Mouse (Mus musculus): ENCODE data around the gene Adam17. TPM values are rescaled to one million over a fixed set of nuclear protein-coding genes. Genes with fewer than 3 reads are reported as not detected.

Gene Adam17
- polyA plus RNA-seq, 1 experiment from 2014 or later, result 47.9 TPM

DNA sequence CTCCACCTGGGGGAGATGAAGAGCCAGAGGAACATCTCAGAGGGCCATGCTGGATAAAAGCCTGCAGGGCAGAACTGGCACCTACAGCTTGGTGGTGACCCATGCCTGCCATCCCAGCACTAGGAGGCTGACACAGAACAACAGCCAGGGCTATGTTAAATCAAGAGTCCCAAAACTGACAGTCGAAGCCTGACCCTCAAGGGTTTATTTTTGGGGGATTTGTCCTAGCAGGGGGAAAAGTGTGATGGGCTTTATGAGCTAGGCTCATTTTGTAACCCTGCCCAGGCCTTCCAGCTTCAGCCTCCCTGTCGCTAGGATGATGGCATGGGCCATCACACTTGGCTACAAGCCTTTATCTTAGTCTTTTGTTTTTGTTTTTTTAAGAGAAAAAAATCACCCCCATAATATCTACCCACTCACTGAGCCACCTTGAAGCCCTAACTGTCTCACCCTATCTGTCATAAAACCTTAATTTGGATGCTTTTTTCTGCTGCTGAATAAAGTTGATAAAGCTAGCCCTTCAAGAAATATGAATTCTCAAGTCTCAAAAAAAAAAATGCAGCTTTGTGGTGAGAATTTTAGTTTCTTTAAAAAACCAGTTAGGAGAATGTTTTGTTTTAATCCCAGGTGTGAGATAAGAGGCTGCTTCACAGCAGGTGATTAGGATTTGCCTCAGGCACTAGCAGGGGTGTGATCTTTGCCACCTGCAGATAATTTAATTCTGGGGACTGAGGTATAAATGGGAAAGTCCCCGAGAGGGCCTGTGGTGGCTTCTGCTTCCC, 2.1 kb upstream of the Adam17 start:
- Histone ChIP-seq H3K36me3 (peaks cover 3% of the 10 kb centered on the region; the same call in 1 of the 2 replicates), H3K4me3 (no peak overlapping the region), H3K27ac (no peak overlapping the region), H3K4me1 (peaks cover 8% of the 10 kb centered on the region; the same call in 1 of the 2 replicates), H3K27me3 (ENCODE audit: low read depth, poor library complexity, severe bottlenecking) (no peaks in the 10 kb centered on the region), H3K9me3 (replicated peaks) (no peaks in the 10 kb centered on the region)
- DNase-seq (ENCODE audit: low spot score), result no peak
- WGBS, result 39% methylated on average over 3 of the region's 3 CpGs

DNA sequence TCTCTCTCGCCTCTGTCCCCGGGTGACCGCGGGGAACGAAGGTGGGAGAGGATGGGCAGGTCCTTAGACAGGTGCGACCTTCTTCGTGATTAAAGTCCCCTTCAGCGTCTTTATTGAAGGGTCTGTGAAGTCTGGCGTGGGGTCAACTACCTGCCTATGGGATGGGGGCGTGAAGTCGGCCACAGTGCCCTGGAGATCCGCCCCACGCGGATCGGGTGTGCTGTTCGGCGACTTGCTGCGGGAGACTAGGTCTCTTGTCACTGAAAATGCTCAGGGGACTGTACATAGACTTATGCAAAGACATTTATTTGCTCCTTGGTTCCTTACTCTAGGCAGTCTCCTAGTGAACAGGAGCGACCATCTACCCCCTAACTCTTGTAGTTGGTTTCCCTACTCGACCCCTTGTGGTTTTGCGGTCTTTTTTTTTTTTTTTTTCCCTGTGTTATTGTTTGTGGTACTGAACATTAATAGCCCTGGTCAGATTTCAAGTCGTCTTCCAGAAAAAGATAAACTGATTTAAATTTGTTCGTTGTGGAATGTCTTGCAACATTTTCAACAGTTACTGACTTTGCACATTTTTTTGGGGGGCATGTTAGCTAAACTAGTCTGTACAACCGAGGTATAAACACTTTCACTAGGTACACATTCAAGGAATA, 516 bp upstream of the Adam17 start:
- H3K27me3 ChIP-seq (ENCODE audit: low read depth, poor library complexity, severe bottlenecking), result no peaks in the 10 kb centered on the region
- DNase-seq (ENCODE audit: low spot score), result no peak
- H3K9me3 ChIP-seq (replicated peaks), result no peaks in the 10 kb centered on the region
- H3K4me1 ChIP-seq, result peaks cover 8% of the 10 kb centered on the region; the same call in 1 of the 2 replicates
- WGBS, result 5% methylated on average over 24 of the region's 24 CpGs
- peak overlapping the region; percentile 94 for H3K27ac ChIP-seq
- H3K36me3 ChIP-seq, result peaks cover 3% of the 10 kb centered on the region; the same call in 1 of the 2 replicates
- peak overlapping the region; percentile 80 for H3K4me3 ChIP-seq

DNA sequence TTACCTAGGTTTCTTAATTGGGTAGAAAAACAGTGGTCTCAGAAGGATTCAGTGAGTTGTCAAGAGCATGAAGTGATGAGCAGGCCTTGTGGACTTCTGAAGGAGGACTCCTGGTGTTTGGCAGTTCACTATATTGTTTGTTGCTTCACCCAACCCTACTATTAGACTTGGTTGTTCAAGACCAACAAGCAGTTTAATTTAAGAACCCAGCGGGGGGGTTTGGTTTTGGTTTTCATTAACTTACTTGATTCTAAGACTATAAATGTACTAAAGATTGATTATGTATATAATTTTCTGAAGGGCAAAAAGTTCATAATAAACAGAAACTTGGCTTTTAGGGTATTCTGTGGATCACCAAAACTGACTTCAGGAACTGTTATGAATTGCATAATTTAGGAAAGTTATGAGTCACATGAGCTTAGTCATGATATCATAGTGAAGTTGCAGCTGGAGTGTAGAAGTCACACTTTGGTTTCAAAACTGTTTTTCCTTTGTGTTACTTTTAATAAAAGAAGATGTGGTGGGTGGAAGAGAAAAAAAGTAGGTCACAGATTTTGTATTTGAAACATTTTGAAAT, 3.3 kb downstream of the Adam17 start:
- DNase-seq (ENCODE audit: low spot score), result no peak
- H3K36me3 ChIP-seq, result peaks cover 3% of the 10 kb centered on the region; the same call in 1 of the 2 replicates
- no peak overlapping the region for H3K4me3 ChIP-seq
- H3K27ac ChIP-seq, result no peak overlapping the region
- H3K9me3 ChIP-seq (replicated peaks), result no peaks in the 10 kb centered on the region
- peaks cover 8% of the 10 kb centered on the region; the same call in 1 of the 2 replicates for H3K4me1 ChIP-seq
- 94% methylated on average over 1 of the region's 1 CpGs for WGBS
- H3K27me3 ChIP-seq (ENCODE audit: low read depth, poor library complexity, severe bottlenecking), result no peaks in the 10 kb centered on the region

DNA sequence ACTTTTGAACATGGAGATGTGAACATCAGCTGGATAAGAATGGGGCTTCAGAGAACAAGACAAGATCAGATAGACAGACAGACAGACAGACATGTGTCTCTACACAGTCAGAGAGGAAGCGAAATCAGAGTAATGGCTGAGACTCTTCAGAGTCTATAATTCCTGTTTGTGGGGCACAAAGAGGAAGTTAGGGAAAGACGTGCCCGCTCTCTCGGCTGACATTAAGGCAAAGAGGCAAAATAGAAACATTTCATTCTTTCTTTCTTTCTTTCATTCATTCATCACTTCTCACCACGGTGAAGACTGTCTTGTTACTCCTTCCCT, 4.4 kb downstream of the Adam17 start:
- Histone ChIP-seq H3K4me3 (no peak overlapping the region), H3K27me3 (ENCODE audit: low read depth, poor library complexity, severe bottlenecking) (no peaks in the 10 kb centered on the region), H3K9me3 (replicated peaks) (no peaks in the 10 kb centered on the region), H3K36me3 (peaks cover 5% of the 10 kb centered on the region; the same call in 1 of the 2 replicates), H3K4me1 (peaks cover 8% of the 10 kb centered on the region; the same call in 1 of the 2 replicates), H3K27ac (no peak overlapping the region)
- no peak for DNase-seq (ENCODE audit: low spot score)
- 92% methylated on average over 5 of the region's 5 CpGs for WGBS

DNA sequence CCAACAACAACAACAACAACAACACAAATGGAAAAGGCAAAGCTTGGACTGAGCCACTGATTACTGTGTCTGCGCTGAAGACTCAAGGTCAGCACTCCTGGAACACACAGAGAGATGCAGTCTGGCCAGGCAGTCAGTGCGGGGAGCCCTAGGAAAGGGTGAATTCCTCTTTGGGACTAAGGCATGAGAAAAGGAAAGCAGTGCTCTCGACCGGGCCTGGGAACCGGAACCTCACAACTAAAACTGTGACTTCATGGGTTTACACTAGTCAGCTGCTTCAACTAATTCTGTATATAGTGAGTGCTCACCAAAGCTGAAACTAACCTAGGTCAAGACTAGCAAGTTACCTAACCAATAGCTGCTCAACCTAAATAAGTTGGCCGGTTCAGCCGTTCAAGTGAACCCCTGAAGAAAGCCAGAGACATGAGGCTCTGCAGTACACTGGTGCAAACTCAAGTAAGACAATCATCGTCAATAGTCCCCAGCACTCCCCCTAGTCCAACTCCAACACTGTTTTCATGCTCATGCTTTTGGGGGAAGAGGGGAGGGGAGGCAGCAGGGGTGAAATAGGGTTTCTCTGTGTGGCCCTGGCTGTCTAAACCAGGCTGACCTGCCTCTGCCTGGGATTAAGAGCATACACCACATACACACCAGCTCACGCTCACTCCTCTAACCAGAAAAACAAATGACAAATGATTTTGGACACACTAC, 4.9 kb downstream of the Adam17 start:
- Histone ChIP-seq H3K4me1 (peaks cover 8% of the 10 kb centered on the region; the same call in 1 of the 2 replicates), H3K4me3 (no peak overlapping the region), H3K36me3 (peaks cover 9% of the 10 kb centered on the region; the same call in 1 of the 2 replicates), H3K27ac (no peak overlapping the region), H3K9me3 (replicated peaks) (no peaks in the 10 kb centered on the region), H3K27me3 (ENCODE audit: low read depth, poor library complexity, severe bottlenecking) (no peaks in the 10 kb centered on the region)
- 93% methylated on average over 9 of the region's 9 CpGs for WGBS
- no peak for DNase-seq (ENCODE audit: low spot score)

DNA sequence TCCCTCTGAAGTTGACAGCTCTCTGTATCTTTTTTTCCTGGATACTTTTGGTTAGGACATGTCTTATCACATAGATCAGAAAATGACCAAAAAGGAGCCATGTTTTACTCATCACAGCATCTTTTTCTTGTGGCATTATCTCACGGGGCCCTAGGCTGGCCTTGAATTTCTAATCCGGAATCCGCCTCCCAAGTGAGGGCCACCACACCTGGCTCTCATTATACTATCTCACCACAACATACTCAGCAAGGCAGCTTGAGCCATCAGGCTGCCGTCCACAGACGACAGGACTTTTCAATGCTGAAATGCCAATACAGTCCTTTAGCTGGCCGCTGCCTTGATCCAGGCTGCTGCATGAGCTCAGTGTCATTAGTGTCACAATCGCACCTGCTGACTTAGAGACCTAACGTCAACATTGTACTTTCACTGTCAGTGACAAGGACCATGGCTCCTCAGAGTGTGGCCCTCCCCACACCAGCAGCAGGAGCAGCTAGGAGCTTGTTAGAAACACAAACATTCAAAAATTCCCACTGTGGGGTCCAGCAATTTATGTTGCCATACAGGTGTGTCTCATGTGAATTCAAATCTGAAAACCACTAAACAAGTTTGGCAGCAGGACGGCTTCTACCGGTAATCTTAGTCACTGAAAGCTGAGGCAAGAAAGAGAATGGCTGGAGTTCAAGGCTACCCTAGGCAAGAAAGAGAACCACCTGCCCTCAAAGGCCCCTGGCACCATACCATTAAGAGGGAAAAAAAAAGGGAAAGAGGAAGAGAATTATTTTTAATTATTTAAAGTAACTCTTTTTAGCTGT, 8.6 kb downstream of the Adam17 start:
- no peaks in the 10 kb centered on the region for H3K9me3 ChIP-seq (replicated peaks)
- H3K27ac ChIP-seq, result no peak overlapping the region
- 72% methylated on average over 10 of the region's 10 CpGs for whole genome bisulfite sequencing
- no peak for DNase-seq (ENCODE audit: low spot score)
- H3K27me3 ChIP-seq (ENCODE audit: low read depth, poor library complexity, severe bottlenecking), result no peaks in the 10 kb centered on the region
- no peak overlapping the region for H3K4me3 ChIP-seq
- H3K36me3 ChIP-seq, result peaks cover 28% of the 10 kb centered on the region
- H3K4me1 ChIP-seq, result no peaks in the 10 kb centered on the region

DNA sequence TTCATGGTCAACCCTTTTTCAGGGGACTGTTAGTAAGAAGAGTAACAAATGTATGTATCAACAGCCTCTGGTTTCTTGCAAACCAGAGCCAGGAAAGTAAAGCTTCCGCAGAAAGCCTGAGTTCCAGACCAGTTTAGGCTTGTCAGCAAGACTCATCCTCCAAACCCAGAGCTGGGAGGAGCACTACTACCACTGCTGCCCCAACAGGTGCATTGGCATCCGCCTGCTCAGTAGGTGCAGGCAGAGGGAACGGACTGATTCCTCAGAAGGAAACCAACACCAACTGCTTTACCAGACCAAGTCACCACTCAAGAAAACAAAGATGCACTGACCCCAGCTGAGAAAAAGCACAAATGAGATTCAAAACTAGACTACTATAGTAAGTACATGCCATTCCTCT, 10.2 kb downstream of the Adam17 start:
- H3K27me3 ChIP-seq (ENCODE audit: low read depth, poor library complexity, severe bottlenecking), result no peaks in the 10 kb centered on the region
- 91% methylated on average over 3 of the region's 3 CpGs for WGBS
- no peak overlapping the region for H3K27ac ChIP-seq

DNA sequence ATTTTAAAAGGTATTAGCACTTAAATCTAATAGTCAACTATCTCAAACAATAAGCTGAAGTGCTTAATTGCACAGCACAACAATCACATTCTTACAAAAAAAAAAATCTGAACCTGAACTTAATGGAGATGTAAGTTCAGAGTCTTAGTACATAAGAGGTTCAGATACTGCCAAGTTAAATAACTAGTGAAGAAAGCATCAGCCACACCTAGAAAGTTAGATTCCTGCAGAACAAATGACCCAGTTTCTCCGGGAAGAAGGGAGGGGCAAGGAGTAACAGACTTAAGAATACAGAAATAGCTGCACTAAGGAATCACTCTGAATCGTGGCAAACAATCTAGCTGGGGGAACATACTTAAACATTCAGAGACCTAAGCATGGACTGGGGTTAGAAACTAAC, 10.7 kb downstream of the Adam17 start:
- 84% methylated on average over 2 of the region's 2 CpGs for WGBS
- Histone ChIP-seq H3K36me3 (peaks cover 32% of the 10 kb centered on the region), H3K27me3 (ENCODE audit: low read depth, poor library complexity, severe bottlenecking) (no peaks in the 10 kb centered on the region), H3K4me3 (no peak overlapping the region), H3K9me3 (replicated peaks) (no peaks in the 10 kb centered on the region), H3K27ac (no peak overlapping the region), H3K4me1 (no peaks in the 10 kb centered on the region)
- DNase-seq (ENCODE audit: low spot score), result no peak

More for the DNA sequence above, 10.2 kb downstream of the Adam17 start:
- H3K9me3 ChIP-seq (replicated peaks), result no peaks in the 10 kb centered on the region
- H3K4me3 ChIP-seq, result no peak overlapping the region
- DNase-seq (ENCODE audit: low spot score), result no peak
- peaks cover 28% of the 10 kb centered on the region for H3K36me3 ChIP-seq
- no peaks in the 10 kb centered on the region for H3K4me1 ChIP-seq

DNA sequence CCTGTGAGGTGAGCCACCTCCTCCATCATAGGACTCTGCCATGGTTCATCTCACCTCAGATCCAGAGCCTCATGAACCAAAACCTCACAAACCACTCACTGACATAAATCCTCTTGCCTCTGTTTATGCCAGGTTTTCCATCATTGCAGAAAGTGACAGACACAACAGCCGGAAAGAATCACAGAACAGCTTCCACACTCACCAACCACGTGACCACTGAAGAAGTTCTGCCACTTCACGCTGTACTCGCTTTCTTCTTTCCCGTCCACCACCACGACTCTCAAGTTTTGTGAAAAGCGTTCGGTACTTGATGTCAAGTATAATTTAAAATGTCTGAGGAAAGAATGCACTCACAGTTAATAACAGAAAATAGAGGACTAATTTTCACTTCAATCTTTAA, 19.8 kb downstream of the Adam17 start:
- H3K4me3 ChIP-seq, result no peak overlapping the region
- no peaks in the 10 kb centered on the region for H3K27me3 ChIP-seq (ENCODE audit: low read depth, poor library complexity, severe bottlenecking)
- peaks cover 85% of the 10 kb centered on the region for H3K36me3 ChIP-seq
- WGBS, result 94% methylated on average over 8 of the region's 8 CpGs
- H3K27ac ChIP-seq, result no peak overlapping the region
- H3K9me3 ChIP-seq (replicated peaks), result no peaks in the 10 kb centered on the region
- H3K4me1 ChIP-seq, result no peaks in the 10 kb centered on the region
- DNase-seq (ENCODE audit: low spot score), result no peak

DNA sequence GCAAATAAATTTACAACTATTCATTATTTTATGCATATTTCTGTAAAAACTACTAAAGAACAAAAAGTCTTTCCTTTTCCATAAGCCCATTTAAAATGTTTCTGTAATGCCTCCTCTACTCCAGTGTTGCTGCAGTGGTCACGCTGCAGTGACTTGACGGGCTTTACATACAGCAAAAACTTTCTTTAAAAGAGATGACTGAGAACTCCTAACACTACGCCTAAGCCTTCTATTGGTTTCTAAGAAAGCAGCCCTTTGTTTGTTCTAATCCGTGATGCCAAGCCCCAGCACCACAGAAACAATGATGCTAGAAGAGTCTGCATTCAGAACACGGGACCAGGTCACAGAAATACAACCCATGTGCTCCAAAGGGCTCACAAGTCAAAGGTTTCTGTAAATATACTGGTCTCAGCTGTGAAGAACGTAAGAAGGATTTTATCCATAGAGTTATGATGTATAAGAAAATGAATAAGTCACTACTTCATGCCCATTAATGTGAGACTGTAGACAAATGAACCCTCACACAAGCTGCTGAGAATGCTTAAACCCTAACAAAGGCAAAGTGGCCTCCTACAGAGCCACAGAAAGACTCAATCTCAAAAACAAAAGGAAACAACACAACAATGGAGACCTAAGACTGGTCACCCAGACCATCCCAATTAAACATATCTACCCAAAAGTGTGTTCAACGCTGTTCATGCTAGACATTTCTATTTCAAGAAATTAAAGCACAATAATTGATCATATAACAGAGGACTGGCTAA, 23.1 kb downstream of the Adam17 start:
- DNase-seq (ENCODE audit: low spot score), result no peak
- 87% methylated on average over 7 of the region's 7 CpGs for whole genome bisulfite sequencing
- peaks cover 90% of the 10 kb centered on the region for H3K36me3 ChIP-seq

DNA sequence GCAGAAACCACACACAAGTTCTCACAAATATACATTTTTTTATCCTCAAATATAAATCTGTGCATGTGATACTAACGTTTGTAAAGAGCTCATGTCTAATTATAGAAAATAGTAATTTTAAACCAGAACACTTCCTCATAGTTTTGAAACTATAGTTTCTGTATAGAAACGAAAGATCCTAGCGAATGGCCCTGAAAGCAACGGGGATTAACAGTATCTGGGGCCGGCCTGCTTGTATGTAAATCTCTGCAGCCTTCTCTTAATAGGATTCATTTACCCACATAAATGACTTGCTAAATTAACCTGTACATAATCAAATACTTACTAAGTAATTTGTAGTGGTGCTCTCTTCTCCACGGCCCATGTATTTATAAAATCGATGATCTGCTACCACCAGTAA, 26.5 kb downstream of the Adam17 start:
- 93% methylated on average over 7 of the region's 7 CpGs for WGBS
- Histone ChIP-seq H3K27ac (no peak overlapping the region), H3K4me3 (no peak overlapping the region), H3K36me3 (peaks cover 84% of the 10 kb centered on the region), H3K27me3 (ENCODE audit: low read depth, poor library complexity, severe bottlenecking) (no peaks in the 10 kb centered on the region), H3K9me3 (replicated peaks) (no peaks in the 10 kb centered on the region), H3K4me1 (no peaks in the 10 kb centered on the region)
- DNase-seq (ENCODE audit: low spot score), result no peak

More for the DNA sequence above, 23.1 kb downstream of the Adam17 start:
- Histone ChIP-seq H3K4me3 (no peak overlapping the region), H3K27me3 (ENCODE audit: low read depth, poor library complexity, severe bottlenecking) (no peaks in the 10 kb centered on the region), H3K9me3 (replicated peaks) (no peaks in the 10 kb centered on the region), H3K4me1 (no peaks in the 10 kb centered on the region), H3K27ac (no peak overlapping the region)

Measured in limb, embryonic 10.5 days (tissue).